Mouse (Mus musculus) forebrain, postnatal 0 days (tissue): ENCODE measurements around the gene Aire. TPM values are rescaled to one million over a fixed set of nuclear protein-coding genes. Genes with fewer than 3 reads are reported as not detected.

Experiments used
- ATAC-seq: fragments of 200-750 bp; cut with Nextera tagmentation; 2 replicates; pipeline ENCODE4 v1.8.0; 2017; ENCODE audit warnings: mild to moderate bottlenecking, moderate library complexity
- DNase-seq: peaks from one replicate; pipeline ENCODE4 v3.0.0-alpha.2; 2015
- H3K27ac ChIP-seq: fragments of 300-500 bp; sonication (generic); 2 replicates; pipeline ENCODE4 v1.5.1; 2014; ENCODE audit warnings: low read depth, mild to moderate bottlenecking, antibody characterized with exemption, low read length, moderate library complexity, mixed read lengths
- H3K27me3 ChIP-seq: fragments of 300-500 bp; sonication (generic); 2 replicates; pipeline ENCODE4 v1.6.1; 2014; ENCODE audit warnings: mild to moderate bottlenecking, low read length, mixed read lengths; ENCODE audit not compliant: insufficient read depth
- H3K36me3 ChIP-seq: fragments of 300-500 bp; sonication (generic); 2 replicates; pipeline ENCODE4 v1.6.1; 2014; ENCODE audit warnings: mild to moderate bottlenecking, moderate library complexity; ENCODE audit not compliant: insufficient read depth
- H3K4me1 ChIP-seq: fragments of 300-500 bp; sonication (generic); 2 replicates; pipeline ENCODE4 v1.6.1; 2014; ENCODE audit warnings: antibody characterized with exemption; ENCODE audit not compliant: insufficient read depth
- H3K4me2 ChIP-seq: fragments of 300-500 bp; sonication (generic); 2 replicates; pipeline ENCODE4 v1.6.1; 2014; ENCODE audit warnings: low read depth, mild to moderate bottlenecking, moderate library complexity
- H3K4me3 ChIP-seq: fragments of 300-500 bp; sonication (generic); 2 replicates; pipeline ENCODE4 v1.5.1; 2014; ENCODE audit warnings: low read depth, low read length, mixed read lengths
- H3K9ac ChIP-seq: fragments of 300-500 bp; sonication (generic); 2 replicates; pipeline ENCODE4 v1.6.1; 2014; ENCODE audit warnings: mild to moderate bottlenecking
- H3K9me3 ChIP-seq: fragments of 300-500 bp; sonication (generic); 2 replicates; pipeline ENCODE4 v1.6.1; 2016; ENCODE audit warnings: low read length
- CTCF ChIP-seq: sonication (generic); IDR thresholded peaks from 2 replicates; pipeline ENCODE4 v1.5.1; 2016; ENCODE audit warnings: antibody characterized with exemption, control low read depth, low read depth
- WGBS: fragments of 180-500 bp; shearing (Covaris S2); extraction: QIAGEN DNeasy Blood & Tissue Kit; methylation state at CpG from one replicate; pipeline ENCODE4 v1.1.7; 2014; 5-methylcytosine and 5-hydroxymethylcytosine counted together
- polyA plus RNA-seq: library from polyadenylated mRNA; unstranded; fragments of >200 nt; fragmentation: Nextera tagmentation; extraction: Ambion mirVana; gene quantifications from 2 replicates; pipeline ENCODE4 v1.2.1, GENCODE M21; 2015
- total RNA-seq: library from RNA; depleted of rRNA; stranded (reverse); fragments of >200 nt; gene quantifications from 2 replicates; pipeline ENCODE4 v1.2.3, GENCODE M21; 2014

Aire gene
- total and polyA plus RNA-seq, 2 experiments from 2014 or later = 0.29 TPM; not detected in 1

GRCm38 (mm10) chr10:78049519-78050035 lies 6.2 kb upstream of the Aire start:
- Histone ChIP-seq H3K36me3 (no peaks in the 10 kb centered on the region), H3K27ac (no peak overlapping the region), H3K9ac (no peak overlapping the region), H3K27me3 (no peaks in the 10 kb centered on the region), H3K4me3 (no peak overlapping the region), H3K4me2 (no peak overlapping the region), H3K9me3 (no peaks in the 10 kb centered on the region), H3K4me1 (no peaks in the 10 kb centered on the region)
- ATAC-seq = no peak
- DNase-seq = no peak
- WGBS = 59% methylated on average over 11 of the region's 11 CpGs
- no peak for TF ChIP-seq CTCF

- Histone ChIP-seq H3K36me3 (no peaks in the 10 kb centered on the region), H3K4me3 (no peak overlapping the region), H3K27ac (no peak overlapping the region), H3K4me1 (no peaks in the 10 kb centered on the region; the same call in 1 of the 2 replicates), H3K4me2 (no peak overlapping the region), H3K9ac (no peak overlapping the region), H3K27me3 (no peaks in the 10 kb centered on the region), H3K9me3 (no peaks in the 10 kb centered on the region)
- DNase-seq = no peak
- WGBS = 93% methylated on average over 9 of the region's 10 CpGs
- ATAC-seq = no peak
- no peak for TF ChIP-seq CTCF
Measured at GRCm38 (mm10) chr10:78048061-78048730, 4.8 kb upstream of the Aire start.

DNA sequence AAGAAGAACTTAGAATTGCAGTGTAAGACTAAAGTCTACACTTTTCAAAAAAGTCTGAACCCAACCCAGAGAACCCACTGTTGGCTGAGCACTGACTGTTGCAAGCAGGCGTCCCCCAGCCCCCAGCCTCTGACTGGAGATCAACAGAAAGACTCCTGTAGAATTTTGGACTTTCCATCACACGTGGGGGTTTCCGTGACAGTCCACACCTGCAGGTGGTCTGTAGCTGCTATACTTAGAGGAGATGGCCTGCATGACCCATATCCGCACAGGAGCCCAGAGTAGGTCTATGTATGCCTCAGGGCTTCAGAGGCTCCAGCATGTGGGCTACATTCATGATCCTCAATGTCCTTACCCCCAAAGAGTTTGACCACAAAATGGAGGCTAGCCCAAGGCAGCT lies 3.0 kb upstream of the Aire start:
- ATAC-seq = no peak
- WGBS = 86% methylated on average over 4 of the region's 4 CpGs
- no peaks in the 10 kb centered on the region for H3K36me3 ChIP-seq
- no peak for DNase-seq
- TF ChIP-seq CTCF = no peak
- no peak overlapping the region for H3K9ac ChIP-seq
- H3K4me2 ChIP-seq = no peak overlapping the region
- no peaks in the 10 kb centered on the region; the same call in 1 of the 2 replicates for H3K4me1 ChIP-seq
- no peaks in the 10 kb centered on the region for H3K27me3 ChIP-seq
- H3K4me3 ChIP-seq = no peak overlapping the region
- no peaks in the 10 kb centered on the region for H3K9me3 ChIP-seq
- H3K27ac ChIP-seq = no peak overlapping the region

- no peak for TF ChIP-seq CTCF
- Histone ChIP-seq H3K4me3 (no peak overlapping the region), H3K36me3 (no peaks in the 10 kb centered on the region), H3K4me1 (no peaks in the 10 kb centered on the region; the same call in 1 of the 2 replicates), H3K27ac (no peak overlapping the region), H3K27me3 (no peaks in the 10 kb centered on the region), H3K4me2 (no peak overlapping the region), H3K9ac (no peak overlapping the region), H3K9me3 (no peaks in the 10 kb centered on the region)
- DNase-seq = no peak
- ATAC-seq = no peak
- WGBS = 79% methylated on average over 1 of the region's 1 CpGs
Measured at GRCm38 (mm10) chr10:78044531-78044930, 1.1 kb upstream of the Aire start.

- Histone ChIP-seq H3K4me2 (peak overlapping the region; percentile 50), H3K27ac (no peak overlapping the region), H3K36me3 (no peaks in the 10 kb centered on the region), H3K9ac (no peak overlapping the region), H3K4me1 (no peaks in the 10 kb centered on the region; the same call in 1 of the 2 replicates), H3K4me3 (peak overlapping the region; percentile 23), H3K27me3 (no peaks in the 10 kb centered on the region), H3K9me3 (no peaks in the 10 kb centered on the region)
- no peak for DNase-seq
- 57% methylated on average over 14 of the region's 14 CpGs for WGBS
- no peak for TF ChIP-seq CTCF
- ATAC-seq = no peak; the same call in 1 of the 2 replicates
Measured at GRCm38 (mm10) chr10:78042697-78043405, 559 bp downstream of the Aire start.

DNA sequence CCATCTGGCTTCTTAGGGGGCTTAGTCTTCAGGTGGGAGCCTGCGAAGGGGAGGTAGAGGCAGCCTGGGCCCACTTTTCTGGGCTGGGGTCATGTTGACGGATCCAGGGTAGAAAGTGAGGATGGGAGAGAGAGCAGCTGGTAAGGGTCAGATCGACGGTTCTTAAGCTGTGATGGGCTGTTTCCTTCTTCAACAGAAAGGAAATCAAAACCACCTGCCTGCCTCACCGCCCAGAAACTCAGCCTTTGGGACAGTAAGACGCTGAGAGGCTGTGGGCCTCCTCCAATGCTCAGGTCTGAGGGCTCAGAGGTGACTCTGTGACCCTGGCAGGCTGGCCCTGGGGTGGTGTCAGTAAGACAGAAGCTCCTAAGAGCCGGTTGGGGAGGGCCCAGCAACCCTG lies 1.3 kb downstream of the Aire start:
- DNase-seq (no peak), ATAC-seq (no peak)
- Histone ChIP-seq H3K9me3 (no peaks in the 10 kb centered on the region), H3K27me3 (no peaks in the 10 kb centered on the region), H3K4me1 (no peaks in the 10 kb centered on the region; the same call in 1 of the 2 replicates), H3K27ac (no peak overlapping the region), H3K4me2 (no peak overlapping the region), H3K36me3 (no peaks in the 10 kb centered on the region), H3K4me3 (no peak overlapping the region), H3K9ac (no peak overlapping the region)
- TF ChIP-seq CTCF = no peak
- 83% methylated on average over 7 of the region's 7 CpGs for WGBS

DNA sequence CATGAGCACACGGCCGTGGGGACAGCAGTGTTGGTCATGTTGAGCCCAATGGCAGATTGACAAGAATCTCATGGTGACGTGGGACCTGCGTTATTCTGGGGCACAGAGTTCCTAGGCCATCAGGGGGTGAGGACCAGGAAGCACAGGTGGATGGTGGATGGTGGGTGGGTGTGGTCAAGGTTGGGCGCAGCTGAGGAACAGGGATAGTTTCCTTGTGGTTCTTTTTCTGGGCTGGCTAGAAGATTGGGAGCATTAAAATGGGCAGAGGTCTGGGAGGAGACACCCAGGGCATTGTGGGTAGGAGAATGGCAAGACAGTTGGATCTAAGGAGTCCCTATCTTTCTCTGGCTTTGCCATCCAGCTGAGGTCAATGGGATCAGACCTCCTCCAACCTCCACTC lies 1.8 kb downstream of the Aire start, which contains the start of gene Dnmt3l:
TSS of gene Dnmt3l (plus strand) at position 301 of the 400 bp plus-strand sequence.
- no peak within 1 kb of the TSS for H3K4me2 ChIP-seq
- H3K27ac ChIP-seq = no peak within 1 kb of the TSS
- no peak for TF ChIP-seq CTCF
- H3K4me3 ChIP-seq = no peak within 1 kb of the TSS
- WGBS = 95% methylated on average over 5 of the region's 5 CpGs
- ATAC-seq = no peak
- no peak for DNase-seq
- H3K4me1 ChIP-seq = no peaks in the 10 kb centered on the region; the same call in 1 of the 2 replicates
- no peaks in the 10 kb centered on the region for H3K9me3 ChIP-seq
- H3K36me3 ChIP-seq = no peaks in the 10 kb centered on the region
- no peaks in the 10 kb centered on the region for H3K27me3 ChIP-seq
- H3K9ac ChIP-seq = no peak within 1 kb of the TSS
